24 mouse cellular contexts compared by ENCODE assay signal in the genomic region with DNA sequence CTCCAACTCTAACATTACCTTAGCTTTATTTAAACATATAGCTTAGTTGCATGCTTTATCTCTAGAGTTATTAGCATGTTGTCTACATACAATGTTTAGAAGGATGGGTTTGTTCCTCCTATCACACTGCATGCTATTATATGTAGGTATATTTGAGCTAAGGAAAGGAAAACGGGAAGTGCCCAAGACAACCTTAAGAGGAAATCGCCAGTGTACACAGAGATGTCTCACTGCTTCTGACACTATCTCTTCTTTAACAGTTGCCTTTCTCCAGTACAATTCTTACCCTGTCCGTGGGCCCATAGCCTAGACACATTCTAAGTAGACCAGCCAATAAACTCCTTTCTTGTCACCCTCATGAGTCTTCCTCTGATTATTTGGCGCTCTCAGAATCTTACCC.
"Had no signal": no experiment of that assay in that cellular context is flagged by ENCODE, and none has a peak within 500 bp of the region (broad histone marks: within the 10 kb centered on the region; RNA-seq: fewer than 3 reads in every experiment).

No protein-coding gene starts in this region.

- H3K4me2 ChIP-seq: intestine, embryonic 15.5 days; kidney, embryonic 15.5 days; limb, embryonic 12.5 days; limb, embryonic 15.5 days; lung, embryonic 14.5 days; midbrain, embryonic 13.5 days; neural tube, embryonic 12.5 days; neural tube, embryonic 15.5 days had no signal

- H3K27ac ChIP-seq: intestine, embryonic 15.5 days; kidney, embryonic 15.5 days; left cerebral cortex, adult 2 months; limb, embryonic 12.5 days; limb, embryonic 15.5 days; midbrain, embryonic 13.5 days; neural tube, embryonic 12.5 days; neural tube, embryonic 15.5 days; stomach, postnatal 0 days had no signal

- H3K36me3 ChIP-seq: intestine, embryonic 15.5 days; kidney, embryonic 15.5 days; limb, embryonic 12.5 days; limb, embryonic 15.5 days; midbrain, embryonic 13.5 days; neural tube, embryonic 12.5 days; neural tube, embryonic 15.5 days had no signal

- H3K9ac ChIP-seq: intestine, embryonic 15.5 days; kidney, embryonic 15.5 days; limb, embryonic 12.5 days; limb, embryonic 15.5 days; lung, embryonic 14.5 days; midbrain, embryonic 13.5 days; neural tube, embryonic 12.5 days; neural tube, embryonic 15.5 days had no signal

- DNase-seq: kidney, adult 11 months; kidney, adult 8-10 months; kidney, postnatal 10 days; kidney, postnatal 36 days; layer of hippocampus, postnatal 36 days; left cerebral cortex, postnatal 4 days; lung, embryonic 14.5 days; right cerebral cortex, adult 18-20 months; right cerebral cortex, postnatal 14 days; right cerebral cortex, postnatal 4 days; thymus, adult 2 months; thymus, postnatal 14 days; thymus, postnatal 4 days had no signal

- H3K9me3 ChIP-seq: intestine, embryonic 15.5 days; kidney, embryonic 15.5 days; limb, embryonic 12.5 days; limb, embryonic 15.5 days; midbrain, embryonic 13.5 days; neural tube, embryonic 12.5 days; neural tube, embryonic 15.5 days had no signal

- H3K4me3 ChIP-seq: intestine, embryonic 15.5 days; kidney, embryonic 15.5 days; left cerebral cortex, adult 2 months; limb, embryonic 12.5 days; limb, embryonic 15.5 days; midbrain, embryonic 13.5 days; neural tube, embryonic 12.5 days; neural tube, embryonic 15.5 days had no signal

- ATAC-seq: intestine, embryonic 15.5 days; lung, postnatal 0 days; midbrain, embryonic 13.5 days; midbrain, embryonic 16.5 days had no signal

- H3K27me3 ChIP-seq: intestine, embryonic 15.5 days; kidney, embryonic 15.5 days; limb, embryonic 12.5 days; limb, embryonic 15.5 days; midbrain, embryonic 13.5 days; neural tube, embryonic 12.5 days; neural tube, embryonic 15.5 days had no signal

- H3K4me1 ChIP-seq: intestine, embryonic 15.5 days; kidney, embryonic 15.5 days; limb, embryonic 12.5 days; limb, embryonic 15.5 days; midbrain, embryonic 13.5 days; neural tube, embryonic 12.5 days; neural tube, embryonic 15.5 days had no signal
